Mouse (Mus musculus): ENCODE measurements around the gene Proser2.

The Proser2 gene

GRCm38 (mm10) chr2:6072685-6073260, 57.2 kb downstream of the Proser2 start:
- DNase-seq (ENCODE audit: low read depth, low spot score) = no peak

- no peak for DNase-seq (ENCODE audit: low read depth, low spot score)
Observed at GRCm38 (mm10) chr2:6071598-6072440, 58.2 kb downstream of the Proser2 start.

GRCm38 (mm10) chr2:6070925-6071324, 59.1 kb downstream of the Proser2 start:
- no peak for DNase-seq (ENCODE audit: low read depth, low spot score)

- DNase-seq (ENCODE audit: low read depth, low spot score) = no peak
Observed at GRCm38 (mm10) chr2:6067341-6067740, 62.7 kb downstream of the Proser2 start.

- no peak for DNase-seq (ENCODE audit: low read depth, low spot score)
Observed at GRCm38 (mm10) chr2:6060071-6060804, 69.8 kb downstream of the Proser2 start.

- no peak for DNase-seq (ENCODE audit: low read depth, low spot score)
Observed at GRCm38 (mm10) chr2:6059291-6059690, 70.7 kb downstream of the Proser2 start.

GRCm38 (mm10) chr2:6056518-6056917, 73.5 kb downstream of the Proser2 start:
- no peak for DNase-seq (ENCODE audit: low read depth, low spot score)

GRCm38 (mm10) chr2:6055466-6055865, 74.5 kb downstream of the Proser2 start:
- DNase-seq (ENCODE audit: low read depth, low spot score) = no peak

GRCm38 (mm10) chr2:6049018-6049417, 81.0 kb downstream of the Proser2 start:
- DNase-seq (ENCODE audit: low read depth, low spot score) = no peak

GRCm38 (mm10) chr2:6048570-6048969, 81.4 kb downstream of the Proser2 start:
- DNase-seq (ENCODE audit: low read depth, low spot score) = no peak

All from retina, postnatal 7 days (tissue).